Mouse (Mus musculus): ENCODE data around the gene Aco2. TPM values are rescaled to one million over a fixed set of nuclear protein-coding genes. Genes with fewer than 3 reads are reported as not detected.

Aco2 gene
- polyA plus RNA-seq, 1 experiment, result 242 TPM

GRCm38 (mm10) chr15:81937098-81937972 is 65.2 kb downstream of the Aco2 start:
- Histone ChIP-seq H3K4me3 (replicated peaks; ENCODE audit: extremely low read depth, low read depth, low read length) (peak overlapping the region; percentile 33), H3K4me1 (ENCODE audit: control insufficient read depth, insufficient read depth, low read length) (peaks cover 6% of the 10 kb centered on the region; the same call in 1 of the 2 replicates)
- TF ChIP-seq POLR2A (IDR thresholded peaks at IDR 0.05; ENCODE audit: borderline replicate concordance, extremely low read depth, low read depth, low read length) (no peak), CTCF (IDR thresholded peaks at IDR 0.05; ENCODE audit: insufficient read depth, low read length) (no peak)
- DNase-seq, result no peak
- 15% methylated on average over 19 of the region's 19 CpGs for WGBS

- Histone ChIP-seq H3K4me1 (ENCODE audit: control insufficient read depth, insufficient read depth, low read length) (peaks cover 6% of the 10 kb centered on the region; the same call in 1 of the 2 replicates), H3K4me3 (replicated peaks; ENCODE audit: extremely low read depth, low read depth, low read length) (no peak overlapping the region)
- 38% methylated on average over 2 of the region's 2 CpGs for WGBS
- DNase-seq, result peak; percentile 25
- TF ChIP-seq CTCF (IDR thresholded peaks at IDR 0.05; ENCODE audit: insufficient read depth, low read length) (peak; percentile 60), POLR2A (IDR thresholded peaks at IDR 0.05; ENCODE audit: borderline replicate concordance, extremely low read depth, low read depth, low read length) (no peak)
Measured at GRCm38 (mm10) chr15:81938246-81938645, 66.1 kb downstream of the Aco2 start.

GRCm38 (mm10) chr15:81939157-81939715 is 67.1 kb downstream of the Aco2 start:
- Histone ChIP-seq H3K4me1 (ENCODE audit: control insufficient read depth, insufficient read depth, low read length) (peaks cover 6% of the 10 kb centered on the region; the same call in 1 of the 2 replicates), H3K4me3 (replicated peaks; ENCODE audit: extremely low read depth, low read depth, low read length) (no peak overlapping the region)
- no peak for DNase-seq
- WGBS, result 87% methylated on average over 10 of the region's 10 CpGs
- no peak for TF ChIP-seq CTCF (IDR thresholded peaks at IDR 0.05; ENCODE audit: insufficient read depth, low read length)
- TF ChIP-seq POLR2A (IDR thresholded peaks at IDR 0.05; ENCODE audit: borderline replicate concordance, extremely low read depth, low read depth, low read length), result no peak

GRCm38 (mm10) chr15:81939774-81940173 is 67.7 kb downstream of the Aco2 start:
- no peak for DNase-seq
- TF ChIP-seq POLR2A (IDR thresholded peaks at IDR 0.05; ENCODE audit: borderline replicate concordance, extremely low read depth, low read depth, low read length) (no peak), CTCF (IDR thresholded peaks at IDR 0.05; ENCODE audit: insufficient read depth, low read length) (no peak)
- peaks cover 6% of the 10 kb centered on the region; the same call in 1 of the 2 replicates for H3K4me1 ChIP-seq (ENCODE audit: control insufficient read depth, insufficient read depth, low read length)
- no peak overlapping the region for H3K4me3 ChIP-seq (replicated peaks; ENCODE audit: extremely low read depth, low read depth, low read length)
- 81% methylated on average over 4 of the region's 4 CpGs for WGBS

- WGBS, result 87% methylated on average over 5 of the region's 5 CpGs
- TF ChIP-seq POLR2A (IDR thresholded peaks at IDR 0.05; ENCODE audit: borderline replicate concordance, extremely low read depth, low read depth, low read length) (no peak), CTCF (IDR thresholded peaks at IDR 0.05; ENCODE audit: insufficient read depth, low read length) (no peak)
- no peak overlapping the region for H3K4me3 ChIP-seq (replicated peaks; ENCODE audit: extremely low read depth, low read depth, low read length)
Measured at GRCm38 (mm10) chr15:81940219-81940618, 68.1 kb downstream of the Aco2 start.

GRCm38 (mm10) chr15:81941010-81941409 is 68.9 kb downstream of the Aco2 start:
- no peak overlapping the region for H3K4me3 ChIP-seq (replicated peaks; ENCODE audit: extremely low read depth, low read depth, low read length)
- 91% methylated on average over 2 of the region's 2 CpGs for WGBS
- no peak for DNase-seq
- peaks cover 6% of the 10 kb centered on the region; the same call in 1 of the 2 replicates for H3K4me1 ChIP-seq (ENCODE audit: control insufficient read depth, insufficient read depth, low read length)
- TF ChIP-seq CTCF (IDR thresholded peaks at IDR 0.05; ENCODE audit: insufficient read depth, low read length), result no peak
- no peak for TF ChIP-seq POLR2A (IDR thresholded peaks at IDR 0.05; ENCODE audit: borderline replicate concordance, extremely low read depth, low read depth, low read length)

More at GRCm38 (mm10) chr15:81940219-81940618, 68.1 kb downstream of the Aco2 start:
- H3K4me1 ChIP-seq (ENCODE audit: control insufficient read depth, insufficient read depth, low read length), result peaks cover 6% of the 10 kb centered on the region; the same call in 1 of the 2 replicates
- DNase-seq, result no peak

- no peak for TF ChIP-seq POLR2A (IDR thresholded peaks at IDR 0.05; ENCODE audit: borderline replicate concordance, extremely low read depth, low read depth, low read length)
- TF ChIP-seq CTCF (IDR thresholded peaks at IDR 0.05; ENCODE audit: insufficient read depth, low read length), result no peak
- Histone ChIP-seq H3K4me3 (replicated peaks; ENCODE audit: extremely low read depth, low read depth, low read length) (no peak overlapping the region), H3K4me1 (ENCODE audit: control insufficient read depth, insufficient read depth, low read length) (no peaks in the 10 kb centered on the region)
- WGBS, result 29% methylated on average over 9 of the region's 9 CpGs
- DNase-seq, result no peak
Measured at GRCm38 (mm10) chr15:81943176-81943749, 71.2 kb downstream of the Aco2 start.

- TF ChIP-seq CTCF (IDR thresholded peaks at IDR 0.05; ENCODE audit: insufficient read depth, low read length) (no peak), POLR2A (IDR thresholded peaks at IDR 0.05; ENCODE audit: borderline replicate concordance, extremely low read depth, low read depth, low read length) (no peak)
- no peak for DNase-seq
- WGBS, result 78% methylated on average over 10 of the region's 10 CpGs
- Histone ChIP-seq H3K4me3 (replicated peaks; ENCODE audit: extremely low read depth, low read depth, low read length) (no peak overlapping the region), H3K4me1 (ENCODE audit: control insufficient read depth, insufficient read depth, low read length) (no peaks in the 10 kb centered on the region)
Measured at GRCm38 (mm10) chr15:81949076-81949475, 77.0 kb downstream of the Aco2 start.

- no peak for DNase-seq
- TF ChIP-seq POLR2A (IDR thresholded peaks at IDR 0.05; ENCODE audit: borderline replicate concordance, extremely low read depth, low read depth, low read length) (no peak), CTCF (IDR thresholded peaks at IDR 0.05; ENCODE audit: insufficient read depth, low read length) (no peak)
- no peaks in the 10 kb centered on the region for H3K4me1 ChIP-seq (ENCODE audit: control insufficient read depth, insufficient read depth, low read length)
- WGBS, result 72% methylated on average over 11 of the region's 11 CpGs
- H3K4me3 ChIP-seq (replicated peaks; ENCODE audit: extremely low read depth, low read depth, low read length), result no peak overlapping the region
Measured at GRCm38 (mm10) chr15:81949476-81950131, 77.5 kb downstream of the Aco2 start.
